Mouse (Mus musculus): ENCODE data around the gene Stx2. TPM values are rescaled to one million over a fixed set of nuclear protein-coding genes. Genes with fewer than 3 reads are reported as not detected.
A peak's percentile ranks its signal among the peaks of the same experiment; 100 is the strongest.

Stx2 gene
- total and polyA plus RNA-seq, 3 experiments, result 0.74 to 5.2 (median 2.5) TPM

DNA sequence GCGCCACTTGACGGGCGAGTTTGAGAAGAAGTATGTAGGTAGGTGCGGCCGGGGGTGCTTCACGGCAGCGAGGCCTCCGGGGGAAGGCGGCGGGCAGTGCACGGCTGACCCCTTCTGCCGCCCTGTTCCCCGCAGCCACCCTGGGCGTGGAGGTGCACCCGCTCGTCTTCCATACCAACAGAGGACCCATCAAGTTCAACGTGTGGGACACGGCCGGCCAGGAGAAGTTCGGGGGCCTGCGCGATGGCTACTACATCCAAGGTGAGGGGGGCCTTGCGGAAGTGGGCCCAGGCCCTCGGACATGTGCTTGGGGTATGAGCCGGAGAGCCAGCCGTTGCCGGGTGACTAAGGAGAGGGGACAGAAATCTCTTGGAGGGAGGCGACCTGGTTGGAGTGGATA is 12.4 kb upstream of the Stx2 start:
- Histone ChIP-seq H3K4me3 (replicated peaks in 1 of 3; ENCODE audit: low read depth in 2 of 3, low read length in 2 of 3, poor library complexity in 1 of 3) (peak overlapping the region; percentile 78 to 100 (median 83)), H3K9ac (ENCODE audit: insufficient read depth, low read depth) (peak overlapping the region; percentile 96), H3K4me2 (ENCODE audit: insufficient read depth, low read depth, poor library complexity, severe bottlenecking) (peak overlapping the region; percentile 60; the same call in 1 of the 2 replicates), H3K36me3 (replicated peaks in 1 of 2; ENCODE audit: control insufficient read depth in 1 of 2, insufficient read depth in 1 of 2, low read length in 1 of 2) (peaks cover 19 to 30% of the 10 kb centered on the region in 2 experiments), H3K27ac (ENCODE audit: insufficient read depth, low read depth) (peak overlapping the region; percentile 80), H3K4me1 (ENCODE audit: control insufficient read depth in 1 of 2, insufficient read depth in 2 of 2) (peaks cover 15 to 21% of the 10 kb centered on the region in 2 experiments), H3K79me2 (replicated peaks; ENCODE audit: control insufficient read depth, extremely low read depth, insufficient read depth, poor library complexity, severe bottlenecking) (peaks cover 24% of the 10 kb centered on the region), H3K9me3 (replicated peaks; ENCODE audit: low read length) (no peaks in the 10 kb centered on the region), H3K27me3 (replicated peaks) (no peaks in the 10 kb centered on the region)
- in situ Hi-C loops (cut with MboI; ENCODE audit: low pct_ligation_motif_present, low pct_unique_long_range_greater_than_20kb, low sequenced_read_pairs), result loop anchor here (25.0 kb wide), 1 partner anchor 1408 kb away; no protein-coding TSS in a partner anchor
- dilution Hi-C loops (cut with MboI; ENCODE audit: extremely low pct_ligation_motif_present, extremely low pct_unique_long_range_greater_than_20kb, low sequenced_read_pairs), result no loop called here
- no peak for DNase-seq (ENCODE audit: extremely low read depth)
- TF ChIP-seq NELFE (IDR thresholded peaks at IDR 0.05; ENCODE audit: low read depth, low read length) (no peak), ZMIZ1 (IDR thresholded peaks at IDR 0.05; ENCODE audit: low read depth, low read length) (no peak), UBTF (IDR thresholded peaks at IDR 0.05; ENCODE audit: low read depth, low read length) (no peak; the same call in 1 of the 2 replicates), E2F4 (IDR thresholded peaks at IDR 0.05; ENCODE audit: insufficient replicate concordance, low read depth, low read length) (no peak), KAT2A (IDR thresholded peaks at IDR 0.05; ENCODE audit: insufficient replicate concordance, low read length) (no peak), TCF12 (IDR thresholded peaks at IDR 0.05; ENCODE audit: low read depth, low read length) (no peak), MYC (IDR thresholded peaks at IDR 0.05; ENCODE audit: low read depth, low read length) (peak; percentile 86), POLR2A (IDR thresholded peaks at IDR 0.05; ENCODE audit: low read depth, low read length) (no peak; the same call in 1 of the 2 replicates), POLR2AphosphoS2 (IDR thresholded peaks at IDR 0.05; ENCODE audit: low read depth, low read length) (no peak), GABPA (IDR thresholded peaks at IDR 0.05; ENCODE audit: insufficient replicate concordance, low read depth, low read length) (no peak), CTCF (conservative IDR thresholded peaks at IDR 0.05 in 1 of 2, IDR thresholded peaks at IDR 0.05 in 1 of 2; ENCODE audit: low read depth in 2 of 2, low read length in 2 of 2) (no peak), MAFK (IDR thresholded peaks at IDR 0.05; ENCODE audit: insufficient replicate concordance, low read length) (no peak), IRF4 (IDR thresholded peaks at IDR 0.05; ENCODE audit: low read depth, low read length) (no peak), ZKSCAN1 (IDR thresholded peaks at IDR 0.05; ENCODE audit: borderline replicate concordance, low read depth, low read length) (no peak), JUND (conservative IDR thresholded peaks at IDR 0.05; ENCODE audit: low read depth, low read length) (no peak), USF2 (conservative IDR thresholded peaks at IDR 0.05; ENCODE audit: low read depth, low read length) (no peak), MAX (IDR thresholded peaks at IDR 0.05; ENCODE audit: low read length) (peak; percentile 36; the same call in 1 of the 2 replicates), CHD2 (IDR thresholded peaks at IDR 0.05; ENCODE audit: low read length) (no peak), RCOR1 (conservative IDR thresholded peaks at IDR 0.05; ENCODE audit: low read depth, low read length) (no peak), ELF1 (IDR thresholded peaks at IDR 0.05; ENCODE audit: low read depth, low read length) (0 out of 2 replicates have a peak, but pooled peaks have one; percentile 13)

- no peak for DNase-seq (ENCODE audit: extremely low read depth)
- peaks cover 24% of the 10 kb centered on the region for H3K79me2 ChIP-seq (replicated peaks; ENCODE audit: control insufficient read depth, extremely low read depth, insufficient read depth, poor library complexity, severe bottlenecking)
- dilution Hi-C loops (cut with MboI; ENCODE audit: extremely low pct_ligation_motif_present, extremely low pct_unique_long_range_greater_than_20kb, low sequenced_read_pairs), result no loop called here
- peak overlapping the region; percentile 78 to 100 (median 83) for H3K4me3 ChIP-seq (replicated peaks in 1 of 3; ENCODE audit: low read depth in 2 of 3, low read length in 2 of 3, poor library complexity in 1 of 3)
- H3K4me1 ChIP-seq (ENCODE audit: control insufficient read depth in 1 of 2, insufficient read depth in 2 of 2), result peaks cover 15 to 21% of the 10 kb centered on the region in 2 experiments
- peak overlapping the region; percentile 96 for H3K9ac ChIP-seq (ENCODE audit: insufficient read depth, low read depth)
- peaks cover 16 to 26% of the 10 kb centered on the region in 2 experiments for H3K36me3 ChIP-seq (replicated peaks in 1 of 2; ENCODE audit: control insufficient read depth in 1 of 2, insufficient read depth in 1 of 2, low read length in 1 of 2)
- H3K4me2 ChIP-seq (ENCODE audit: insufficient read depth, low read depth, poor library complexity, severe bottlenecking), result no peak overlapping the region
- no peaks in the 10 kb centered on the region for H3K27me3 ChIP-seq (replicated peaks)
- H3K9me3 ChIP-seq (replicated peaks; ENCODE audit: low read length), result no peaks in the 10 kb centered on the region
- in situ Hi-C loops (cut with MboI; ENCODE audit: low pct_ligation_motif_present, low pct_unique_long_range_greater_than_20kb, low sequenced_read_pairs), result loop anchor here (25.0 kb wide), 1 partner anchor 1408 kb away; no protein-coding TSS in a partner anchor
- peak overlapping the region; percentile 80 for H3K27ac ChIP-seq (ENCODE audit: insufficient read depth, low read depth)
- TF ChIP-seq ZNF384 (IDR thresholded peaks at IDR 0.05; ENCODE audit: low read depth, low read length) (no peak), NELFE (IDR thresholded peaks at IDR 0.05; ENCODE audit: low read depth, low read length) (no peak), MAZ (IDR thresholded peaks at IDR 0.05; ENCODE audit: low read depth, low read length) (no peak; the same call in 1 of the 2 replicates), SIN3A (IDR thresholded peaks at IDR 0.05; ENCODE audit: low read length) (no peak), JUND (conservative IDR thresholded peaks at IDR 0.05; ENCODE audit: low read depth, low read length) (no peak), MAFK (IDR thresholded peaks at IDR 0.05; ENCODE audit: insufficient replicate concordance, low read length) (no peak), IRF4 (IDR thresholded peaks at IDR 0.05; ENCODE audit: low read depth, low read length) (0 out of 2 replicates have a peak, but pooled peaks have one; percentile 2), MXI1 (IDR thresholded peaks at IDR 0.05; ENCODE audit: low read depth, low read length) (peak; percentile 56), BHLHE40 (IDR thresholded peaks at IDR 0.05; ENCODE audit: low read depth, low read length) (peak; percentile 87), TCF12 (IDR thresholded peaks at IDR 0.05; ENCODE audit: low read depth, low read length) (peak; percentile 39; the same call in 1 of the 2 replicates), POLR2A (IDR thresholded peaks at IDR 0.05; ENCODE audit: low read depth, low read length) (no peak), MYC (IDR thresholded peaks at IDR 0.05; ENCODE audit: low read depth, low read length) (0 out of 2 replicates have a peak, but pooled peaks have one; percentile 1), CHD2 (IDR thresholded peaks at IDR 0.05; ENCODE audit: low read length) (peak; percentile 49), CTCF (conservative IDR thresholded peaks at IDR 0.05 in 1 of 2, IDR thresholded peaks at IDR 0.05 in 1 of 2; ENCODE audit: low read depth in 2 of 2, low read length in 2 of 2) (peak in 1 of 2 experiments; percentile 16; a peak in 1 of 4 replicates), GABPA (IDR thresholded peaks at IDR 0.05; ENCODE audit: insufficient replicate concordance, low read depth, low read length) (no peak), UBTF (IDR thresholded peaks at IDR 0.05; ENCODE audit: low read depth, low read length) (peak; percentile 89)
Observed at GRCm38 (mm10) chr5:129020300-129020668, 11.9 kb upstream of the Stx2 start.
